Mouse (Mus musculus): ENCODE data around the gene Dohh.

GRCm38 (mm10) chr10:81363436-81364346 lies 20.5 kb upstream of the Dohh start:
- no peak for TF ChIP-seq CTCF (IDR thresholded peaks at IDR 0.05; ENCODE audit: extremely low read depth, insufficient read depth, insufficient read length, insufficient replicate concordance)
- no peak for TF ChIP-seq POLR2A (IDR thresholded peaks at IDR 0.05; ENCODE audit: low read depth, low read length)

Data from spleen, adult 2 months (tissue).